Mouse (Mus musculus) thymus, postnatal 14 days (tissue): Measurements from ENCODE around the gene Map1s.

Experiments
- DNase-seq: peaks from one replicate; pipeline ENCODE4 v3.0.0; 2021

The Map1s gene

DNA sequence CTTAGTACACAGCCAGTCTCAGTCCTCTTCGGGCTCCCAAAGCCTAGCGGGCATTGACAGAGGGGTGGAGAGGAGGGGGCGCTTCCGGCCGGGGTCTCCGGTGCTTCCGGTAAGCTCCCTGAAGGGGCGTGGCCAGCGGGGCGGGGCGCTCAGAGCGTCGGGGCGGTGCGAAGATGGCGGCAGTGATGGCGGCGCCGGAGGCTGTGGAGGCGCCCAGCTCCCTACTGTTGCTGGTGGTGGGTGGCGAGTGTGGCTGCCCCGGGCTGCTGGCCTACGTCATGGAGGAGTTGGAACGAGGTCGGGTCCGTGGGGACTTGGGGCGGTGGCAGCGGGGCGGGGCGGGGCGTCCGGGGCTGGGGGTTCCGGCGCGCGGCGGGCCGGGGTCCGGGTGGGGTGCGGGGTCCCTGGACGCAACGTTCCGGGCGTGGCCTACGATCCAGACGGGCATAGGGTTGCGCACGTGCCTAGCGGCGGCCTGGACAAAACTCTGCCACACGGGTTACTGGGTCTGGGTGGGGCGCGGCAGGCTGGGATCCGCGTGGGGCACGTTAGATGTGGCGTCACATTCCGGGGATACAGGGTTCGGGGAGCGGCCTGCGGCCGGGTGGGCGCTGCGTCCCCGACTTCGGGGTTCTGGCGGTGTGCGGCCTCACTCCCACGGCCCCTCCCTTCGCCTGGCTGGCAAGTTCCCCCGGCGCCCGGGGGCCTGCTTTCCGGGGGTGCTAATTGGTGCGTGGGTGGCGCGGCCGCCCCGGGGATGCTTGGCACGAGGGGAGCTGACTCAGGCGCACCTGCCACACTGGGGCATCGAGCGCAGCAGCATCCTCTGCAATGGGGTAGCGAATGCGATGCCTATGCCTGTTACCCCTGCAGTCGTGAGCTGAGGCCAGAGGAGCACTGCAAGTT, at the start of gene Map1s:
Map1s (plus strand) TSS at position 102 of the 906 bp plus-strand sequence.
- DNase-seq: peak; percentile 95

DNA sequence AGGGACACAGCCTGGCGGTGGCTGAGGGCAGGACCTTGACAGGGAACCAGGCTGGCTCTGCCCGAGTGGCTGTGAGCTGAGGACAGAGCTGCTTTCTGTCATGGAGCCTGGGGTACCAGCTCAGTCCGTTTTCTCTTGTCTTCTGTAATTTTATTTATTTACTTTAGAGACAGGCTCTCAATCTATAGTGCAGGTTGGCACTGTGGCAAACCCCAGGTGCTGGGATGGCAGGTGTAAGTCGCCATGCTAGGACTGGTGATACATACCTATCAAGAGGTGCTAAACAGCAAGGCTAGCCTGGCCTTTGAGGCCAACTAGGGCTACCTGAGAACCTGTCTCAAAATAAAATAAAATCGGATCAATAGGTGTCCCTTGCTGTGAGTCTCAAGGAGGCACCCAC, 49.7 kb upstream of the Map1s start:
- no peak for DNase-seq

DNA sequence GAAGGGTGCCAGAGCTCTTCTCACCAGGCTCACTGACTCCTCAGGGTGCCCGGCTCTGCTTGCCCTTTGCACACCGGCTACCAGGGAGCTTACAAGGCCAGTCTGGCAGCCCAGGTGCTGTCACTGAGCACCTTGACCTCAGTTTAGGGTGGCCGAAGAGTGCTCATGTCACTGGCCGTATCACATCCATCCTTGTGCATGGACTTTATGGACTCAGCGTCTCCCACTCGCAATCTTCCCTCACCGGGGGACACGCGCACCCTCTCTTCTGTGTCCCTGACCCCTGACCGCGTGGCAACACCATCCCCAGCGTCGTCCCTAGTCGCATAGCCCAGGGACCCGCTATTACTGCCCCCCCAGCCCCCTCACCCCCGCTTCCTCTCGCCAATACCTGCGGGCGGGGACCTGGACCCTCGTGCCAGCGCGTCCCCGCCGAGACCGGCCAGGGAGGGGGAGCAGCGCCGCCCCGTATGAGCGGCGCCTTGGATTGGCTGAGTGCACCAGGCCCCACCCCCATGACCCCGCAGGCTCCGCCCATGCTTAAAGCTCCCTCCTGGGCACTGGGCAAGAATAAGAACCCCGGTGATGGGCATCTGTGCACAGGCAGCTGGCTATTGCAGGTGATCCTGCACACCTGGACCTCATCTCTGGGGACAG, 49.1 kb upstream of the Map1s start:
- peak; percentile 58 for DNase-seq

DNA sequence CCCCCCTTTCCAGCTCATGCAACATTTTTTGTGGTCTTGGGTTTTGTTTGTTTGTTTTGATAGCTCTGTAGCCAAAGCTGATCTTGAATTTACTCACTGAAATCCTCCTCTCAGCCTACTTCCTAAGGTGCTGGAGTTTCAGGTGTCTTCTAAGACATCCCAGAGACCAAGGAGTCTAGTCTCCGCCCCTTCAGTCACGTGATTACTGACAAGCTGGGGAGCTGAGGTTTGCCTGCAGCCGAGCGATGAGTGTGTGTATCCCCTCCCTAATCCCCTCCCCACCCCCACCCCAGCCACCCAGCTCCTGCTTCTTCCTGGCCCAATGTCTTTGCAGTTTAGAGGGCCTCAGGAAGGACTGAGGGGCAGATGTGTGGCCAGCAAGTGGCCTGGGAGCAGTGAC, 48.2 kb upstream of the Map1s start:
- peak; percentile 48 for DNase-seq

DNA sequence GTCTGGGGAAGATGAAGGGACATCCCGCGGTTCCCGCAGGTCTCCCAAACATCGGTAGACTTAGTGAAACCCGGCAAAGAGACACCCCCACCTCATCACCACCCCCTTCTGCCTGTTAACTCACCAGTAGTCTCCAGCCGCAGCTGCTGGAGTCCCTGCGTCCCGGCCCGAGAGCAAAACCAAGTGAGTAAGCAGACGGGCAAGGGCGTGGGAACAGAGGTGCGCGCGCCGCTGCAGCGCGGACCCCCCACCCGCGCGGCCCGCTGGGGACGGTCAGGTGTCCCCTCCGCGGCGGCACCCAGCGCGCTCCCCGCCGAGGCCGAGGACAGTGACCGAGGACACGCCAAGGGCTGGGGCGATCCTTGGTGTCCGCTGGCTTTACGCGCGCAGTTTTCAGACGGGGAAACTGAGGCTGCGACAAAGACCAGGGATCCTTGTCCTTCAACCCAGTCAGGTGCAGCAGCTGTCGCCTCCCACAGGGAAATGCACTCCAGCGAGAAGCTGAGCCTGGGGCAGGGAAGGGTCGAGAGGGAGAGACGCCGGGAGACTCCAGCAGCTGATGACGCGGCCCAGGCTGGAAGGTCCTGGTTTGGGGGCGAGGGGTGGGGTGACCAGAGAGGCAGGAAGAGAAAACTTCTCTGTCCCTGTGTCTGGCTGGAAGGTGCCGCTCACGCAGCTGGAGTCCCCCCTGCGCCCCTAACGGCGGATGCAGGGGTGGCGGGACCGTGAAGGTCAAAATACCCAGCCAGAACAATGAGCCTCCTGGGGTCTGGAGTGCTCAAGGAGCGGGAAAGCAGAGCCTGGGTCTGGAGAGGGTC, 42.7 kb upstream of the Map1s start, which contains the start of gene Kcnn1:
Kcnn1 (minus strand) TSS at position 435 of the 818 bp plus-strand sequence.
- peak; percentile 42 for DNase-seq

DNA sequence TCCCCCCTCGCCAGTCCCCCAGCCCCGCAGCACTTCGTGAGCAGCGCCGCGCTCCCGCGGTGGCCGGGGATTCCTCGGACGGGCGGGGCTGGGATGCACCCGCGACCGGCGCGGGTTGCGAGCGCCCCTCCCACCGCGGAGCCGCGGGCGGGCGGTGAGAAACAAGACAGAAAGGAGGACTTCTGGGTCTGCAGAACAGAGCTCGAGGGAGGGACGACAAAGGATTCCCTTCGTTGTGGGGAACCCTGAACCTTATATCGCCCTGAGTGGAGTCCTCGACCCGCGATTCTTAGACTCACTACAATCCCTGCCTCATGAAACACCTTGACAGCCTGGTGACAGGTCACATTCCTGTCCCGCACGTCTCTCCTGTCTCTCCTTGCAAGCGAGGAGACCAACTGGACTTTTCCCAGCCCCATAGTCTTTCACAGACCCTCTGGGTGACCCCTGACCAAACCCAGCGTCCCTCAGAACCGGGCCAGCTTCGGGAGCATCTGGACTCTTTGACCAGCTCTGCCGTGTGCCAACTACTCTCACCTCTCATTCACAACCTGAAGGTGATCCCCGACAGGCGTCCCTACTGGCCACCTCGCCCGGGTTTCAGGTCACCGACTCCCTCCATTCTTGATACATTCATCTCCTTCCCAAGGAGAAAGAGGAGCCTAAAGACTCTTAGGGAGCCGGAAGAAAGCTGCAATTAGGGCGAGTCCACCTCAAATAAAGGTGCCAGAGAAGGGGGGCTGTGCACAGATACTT, 41.6 kb upstream of the Map1s start:
- DNase-seq: no peak

DNA sequence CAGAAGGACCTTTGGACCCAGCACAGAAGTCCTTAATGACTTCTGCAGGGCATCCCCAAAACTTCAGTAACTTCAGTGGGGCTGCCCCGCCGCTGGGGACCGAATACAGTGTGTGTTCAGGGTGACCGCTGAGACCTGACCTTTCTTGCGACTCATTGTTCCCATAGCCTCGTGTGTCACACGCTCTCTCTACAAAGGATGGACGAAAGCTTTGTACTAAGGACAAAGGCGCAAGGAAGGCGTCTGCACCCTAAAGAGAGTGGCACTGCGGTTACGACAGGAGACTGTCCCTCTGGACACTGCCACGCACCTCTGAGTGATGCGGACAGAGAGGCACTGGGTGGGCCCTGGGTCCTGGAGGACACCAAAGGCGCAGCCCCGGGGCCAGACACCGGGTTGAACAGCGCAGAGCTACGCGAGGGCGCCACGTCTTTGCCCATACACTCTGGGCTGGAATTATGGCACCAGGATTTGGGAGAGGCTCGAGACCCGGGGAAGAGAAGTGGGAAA, 41.0 kb upstream of the Map1s start:
- peak; percentile 53 for DNase-seq

DNA sequence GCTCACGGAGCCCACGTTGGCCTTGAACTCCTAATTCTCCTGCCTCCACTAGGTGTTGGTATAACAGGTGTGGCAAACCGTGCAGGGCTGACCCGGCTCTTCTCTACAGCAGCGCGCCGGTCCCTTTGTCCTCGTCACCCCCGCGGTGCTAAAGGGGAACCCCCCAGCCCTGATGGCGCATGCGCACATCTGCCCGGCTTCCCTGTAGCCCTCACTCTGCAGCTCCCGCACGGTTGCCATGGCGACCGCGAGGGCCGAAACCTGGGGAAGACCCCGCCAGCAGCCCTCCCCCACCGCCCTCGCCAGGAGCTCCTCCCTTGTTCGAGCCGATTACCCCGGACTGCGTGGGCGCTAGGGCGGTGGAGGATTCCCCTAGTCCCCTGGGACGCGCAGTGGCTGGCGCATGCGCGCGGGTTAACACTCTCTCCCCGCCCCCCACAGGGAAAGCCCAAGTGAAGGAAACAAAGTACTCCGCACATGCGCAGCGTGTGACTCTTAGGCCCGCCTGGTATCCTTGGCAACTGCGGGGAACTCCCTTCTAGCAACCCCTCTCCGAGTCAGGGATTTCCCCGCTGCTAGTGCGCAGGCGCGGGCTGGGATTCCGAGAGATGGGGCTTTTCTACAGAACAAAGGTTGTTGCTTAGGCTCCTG, 40.3 kb upstream of the Map1s start:
- DNase-seq: peak; percentile 99

DNA sequence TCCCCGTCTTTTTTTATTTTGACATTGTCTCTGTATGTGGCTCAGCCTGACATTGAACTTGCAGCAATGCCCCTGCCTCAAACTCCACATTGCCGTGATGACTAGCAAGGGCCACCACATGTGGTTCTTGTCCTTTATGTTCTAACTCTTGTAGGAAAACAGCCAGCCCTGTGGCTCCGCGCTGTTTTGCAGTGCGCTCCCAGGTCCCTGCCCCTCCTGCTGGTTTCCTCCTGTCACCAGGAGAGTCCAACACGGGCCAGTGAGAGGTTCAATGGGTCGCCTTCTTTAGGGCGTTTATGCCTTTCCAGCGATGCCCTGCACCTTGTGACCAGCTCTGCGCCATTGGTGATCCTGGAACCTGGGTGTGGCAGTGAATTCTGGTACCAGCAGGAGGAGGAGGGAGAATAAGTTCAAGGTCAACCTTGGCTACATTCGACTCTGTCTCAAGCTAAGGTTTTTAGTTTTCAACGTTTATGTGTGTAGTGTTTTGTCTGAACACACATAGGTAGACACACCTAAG, 39.7 kb upstream of the Map1s start:
- no peak for DNase-seq

DNA sequence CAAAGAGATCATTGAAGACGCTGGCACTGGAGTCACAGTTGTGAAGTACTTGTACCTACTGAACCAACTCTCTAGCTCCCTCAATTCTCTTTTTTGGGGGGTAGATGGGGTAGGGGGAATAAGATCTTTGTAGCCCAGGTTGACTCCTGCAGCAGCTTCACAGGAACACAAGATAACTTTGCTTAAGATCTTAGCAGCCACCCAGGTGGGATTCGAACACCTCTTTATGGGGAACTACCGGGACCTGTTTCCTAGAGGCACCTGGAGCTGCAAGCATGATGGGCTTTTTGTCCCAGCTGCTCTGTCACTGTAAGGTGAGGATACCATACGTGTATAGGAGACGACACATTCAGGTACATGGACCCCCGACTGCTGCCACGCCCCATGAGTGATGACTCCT, 39.2 kb upstream of the Map1s start:
- DNase-seq: no peak

DNA sequence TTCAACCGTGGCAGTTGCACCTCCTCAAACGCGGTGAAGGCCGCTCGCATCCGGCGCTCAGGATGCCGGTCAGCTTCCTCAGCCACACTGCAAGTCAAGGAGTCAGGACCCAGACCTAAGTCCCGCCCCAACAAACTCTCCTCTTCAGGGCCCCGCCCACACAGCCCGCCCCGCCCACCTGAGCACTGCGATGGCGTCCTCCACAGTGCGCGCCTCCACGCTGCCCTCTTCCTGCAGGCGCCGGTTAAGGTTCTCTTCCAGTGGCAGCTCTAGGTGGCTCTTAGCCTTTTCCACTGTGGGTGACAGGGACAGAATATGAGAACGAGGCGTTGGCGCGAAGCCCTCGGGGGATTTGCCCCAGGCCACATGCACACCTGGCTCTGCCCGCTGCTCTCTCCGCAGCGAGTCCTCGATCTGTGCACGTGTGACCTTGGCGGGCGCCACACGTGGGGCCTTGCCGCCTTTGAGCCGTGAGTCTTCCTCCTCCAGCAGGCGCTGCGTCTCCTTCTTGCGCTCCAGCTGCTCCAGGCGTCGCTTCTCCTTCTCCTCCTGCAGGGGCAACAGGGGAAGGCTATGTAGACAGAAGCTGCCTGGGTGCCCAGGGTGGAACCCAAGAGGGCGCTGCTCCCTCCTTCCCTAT, 37.1 kb upstream of the Map1s start:
- DNase-seq: peak; percentile 80

DNA sequence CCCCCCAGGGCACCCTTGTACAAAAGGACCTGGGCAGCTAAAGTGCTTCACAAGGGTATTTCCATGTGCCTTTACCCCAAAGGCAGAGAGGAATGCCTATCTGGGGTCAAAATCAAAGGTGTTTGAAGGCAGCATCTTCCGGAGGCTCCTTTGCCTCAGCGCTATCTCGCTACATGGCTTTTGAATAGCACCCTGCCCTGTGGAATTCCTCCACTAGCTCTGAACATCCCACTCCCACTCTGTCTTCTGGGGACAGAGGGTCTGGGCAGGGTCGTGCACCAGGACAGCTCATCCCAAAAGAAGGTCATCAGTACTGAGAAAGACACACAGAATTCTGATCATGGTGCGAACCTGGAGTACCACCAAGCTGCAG, 36.5 kb upstream of the Map1s start:
- DNase-seq: no peak

DNA sequence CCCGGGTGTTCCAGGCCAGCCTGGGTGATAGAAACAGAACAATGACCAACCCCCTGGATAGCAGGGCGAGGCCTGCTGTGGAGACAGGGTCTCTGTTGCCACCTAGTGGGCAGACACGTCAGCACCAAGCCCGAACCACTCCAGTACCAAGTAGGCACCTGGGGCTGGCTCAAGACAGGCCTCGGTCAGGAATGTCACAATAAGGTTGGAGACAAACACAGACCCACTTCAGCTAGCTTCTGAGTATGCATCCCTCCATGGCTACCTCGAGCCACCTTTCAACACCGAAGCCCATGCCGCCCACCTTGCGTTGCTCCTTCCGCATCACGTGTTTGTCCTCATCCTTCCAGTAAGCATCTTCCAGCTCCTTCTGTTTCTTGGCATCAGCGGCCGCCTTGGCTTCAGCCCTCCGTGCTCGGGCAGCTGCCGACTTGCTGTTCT, 36.1 kb upstream of the Map1s start:
- DNase-seq: peak; percentile 78

DNA sequence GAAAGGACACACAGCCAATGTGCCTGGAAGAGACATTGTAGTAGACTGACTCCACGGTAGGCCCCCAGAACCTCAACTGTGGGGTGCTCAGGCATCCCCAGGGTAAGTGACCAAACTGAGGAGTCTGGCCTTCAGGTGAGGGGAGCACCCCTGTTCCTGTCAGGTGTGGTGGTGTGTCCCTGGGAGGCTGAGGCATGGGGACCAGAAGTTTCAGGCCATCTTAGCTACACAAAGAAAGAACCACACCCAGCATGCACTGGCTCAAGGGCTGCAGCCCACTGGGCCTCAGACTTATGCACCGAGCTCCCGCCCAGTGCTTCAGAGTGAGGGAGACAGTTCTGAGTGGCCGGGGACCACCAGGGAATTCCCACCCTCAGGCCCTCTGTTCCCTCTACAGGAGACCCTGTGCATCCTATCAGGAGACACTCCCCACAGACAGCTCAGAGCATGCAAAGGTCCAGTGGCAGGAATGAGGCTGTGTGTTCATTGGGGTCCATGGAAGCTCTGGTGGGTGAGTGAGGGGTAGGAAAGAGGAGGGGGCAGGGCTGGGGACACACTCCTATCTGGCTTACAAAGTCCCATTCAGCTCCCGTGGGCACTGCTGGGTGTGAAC, 34.4 kb upstream of the Map1s start:
- DNase-seq: no peak

DNA sequence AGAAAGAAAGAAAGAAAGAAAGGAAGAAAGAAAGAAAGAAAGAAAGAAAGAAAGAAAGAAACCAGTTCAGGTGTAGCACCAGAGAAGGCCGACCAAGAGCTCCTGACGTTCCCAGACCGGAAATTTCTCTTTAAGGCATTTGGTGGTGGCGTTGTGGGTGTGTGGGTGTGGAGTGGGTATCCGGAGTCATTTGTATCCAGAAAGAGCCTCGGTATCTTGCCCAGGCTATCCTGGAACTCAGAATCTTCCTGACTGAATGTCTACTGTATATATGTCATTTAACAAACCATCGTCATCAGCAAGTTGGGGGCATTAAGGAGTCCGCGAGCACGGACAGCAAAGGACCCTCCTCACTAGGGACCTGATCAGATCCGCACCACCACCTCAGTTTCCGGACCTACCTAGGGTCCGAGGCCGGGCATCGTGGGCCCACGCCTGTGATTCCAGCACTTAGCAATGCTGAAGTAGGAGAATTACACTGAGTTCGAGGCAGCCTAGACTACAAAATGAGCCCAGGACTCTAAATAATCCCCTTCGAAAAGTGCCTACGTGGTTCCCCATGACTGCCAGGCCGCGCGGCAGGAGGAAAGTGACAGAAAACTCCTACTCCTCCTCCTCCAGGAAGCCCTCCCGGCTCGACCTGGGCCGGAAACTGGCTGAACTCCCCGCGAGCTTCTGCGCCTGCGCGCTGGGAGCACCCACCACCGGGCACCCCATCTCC, 32.9 kb upstream of the Map1s start:
- no peak for DNase-seq

DNA sequence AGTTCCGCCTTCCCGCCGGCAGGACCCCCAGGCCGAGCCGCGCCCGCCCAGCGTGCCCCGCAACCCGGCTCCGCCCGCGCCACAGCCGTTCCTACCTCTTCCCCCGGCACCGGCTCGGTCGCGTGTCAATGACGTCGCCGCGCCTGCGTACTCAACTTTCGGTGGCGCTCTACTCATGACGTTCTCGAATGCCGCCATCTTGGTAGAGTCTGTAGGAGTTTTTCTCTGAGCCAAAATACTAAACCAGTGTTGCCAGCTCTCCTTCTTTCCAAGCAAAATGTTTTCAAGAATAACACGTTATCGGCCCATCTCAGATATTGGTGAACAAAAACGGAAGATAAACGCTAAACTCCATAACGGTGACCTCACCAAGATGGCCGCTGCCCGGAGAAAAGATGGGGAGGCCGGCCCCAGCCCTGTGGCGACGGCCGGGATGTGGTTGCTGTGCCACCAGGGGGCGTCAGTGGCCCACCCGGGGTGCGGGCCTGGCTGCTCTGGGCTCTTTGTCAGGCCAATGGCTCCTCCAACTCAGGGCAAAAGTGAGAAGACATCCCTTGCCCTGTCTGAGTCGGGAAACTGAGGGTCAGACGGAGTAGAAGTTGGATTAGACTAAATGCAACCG, 32.3 kb upstream of the Map1s start, which contains the start of gene Ccdc124:
Ccdc124 (minus strand) TSS at position 572 of the 622 bp plus-strand sequence.
- peak; percentile 96 for DNase-seq

DNA sequence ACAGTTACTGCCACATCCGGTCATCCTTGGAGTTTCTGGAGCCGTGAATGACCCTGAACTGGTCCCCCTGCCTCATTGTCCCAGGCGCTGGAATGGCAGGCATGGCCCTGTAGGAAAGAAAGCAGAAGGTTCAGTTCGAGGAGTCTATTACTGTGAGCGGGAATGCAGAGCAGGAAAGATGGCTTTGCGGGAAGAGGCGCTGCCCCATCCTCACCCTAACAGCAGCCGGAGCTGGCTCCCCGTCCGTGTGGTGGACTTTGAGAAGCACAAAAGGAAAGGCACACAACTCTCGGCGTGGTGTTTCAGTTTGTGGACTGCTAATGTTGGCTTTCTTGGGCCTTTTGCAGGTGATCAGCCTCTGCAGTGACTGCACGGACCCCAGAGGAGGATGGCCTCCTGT, 31.3 kb upstream of the Map1s start:
- no peak for DNase-seq

DNA sequence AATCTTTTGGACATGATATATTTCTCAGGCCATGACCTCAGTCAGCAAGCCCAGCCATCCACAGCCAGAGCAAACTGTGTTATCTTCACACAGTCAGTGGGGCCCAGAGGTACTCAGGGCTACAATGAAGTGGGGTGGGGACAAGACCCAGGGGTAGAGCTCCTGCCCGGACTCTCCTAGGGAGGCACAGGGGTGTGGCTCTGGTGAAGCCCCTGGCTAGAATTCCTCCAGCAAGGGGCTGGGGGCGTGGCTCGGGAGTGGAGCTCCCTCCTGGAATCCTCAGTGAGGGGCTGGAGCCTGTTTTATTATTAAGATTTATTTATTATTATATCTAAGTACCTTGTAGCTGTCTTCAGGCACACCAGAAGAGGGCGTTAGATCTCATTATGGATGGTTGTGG, 29.4 kb upstream of the Map1s start:
- no peak for DNase-seq

DNA sequence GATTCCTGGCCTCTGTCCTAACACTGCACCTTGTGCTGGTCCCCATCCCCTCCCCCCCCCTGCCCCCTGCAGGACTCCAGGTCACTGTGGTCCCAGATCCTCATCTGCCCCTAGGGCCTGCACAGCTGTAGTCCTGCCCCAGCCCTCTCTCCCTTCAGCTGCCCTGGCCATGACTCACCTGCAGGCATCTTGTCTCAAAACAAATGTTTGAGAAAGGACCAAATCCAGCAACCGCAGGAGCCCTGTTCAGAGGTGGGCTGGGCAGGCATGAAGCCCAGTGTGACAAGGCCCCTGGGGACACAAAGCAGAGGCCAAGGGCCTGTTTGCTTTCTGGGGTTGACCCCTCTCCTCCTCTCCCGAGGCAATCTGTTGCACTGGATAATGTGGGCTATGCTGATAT, 27.6 kb upstream of the Map1s start:
- DNase-seq: no peak
